Mouse (Mus musculus) c-Kit-negative CD71-positive TER-119-positive erythroid progenitor cells, embryonic 14.5 days (primary cell): ENCODE measurements around the gene Ptprg.

Experiments
- DNase-seq: peaks from one replicate; pipeline ENCODE4 v3.0.0-alpha.2; 2013; ENCODE audit warnings: low read depth, low spot score

Ptprg gene

GRCm38 (mm10) chr14:11818054-11818453, 264.7 kb downstream of the Ptprg start:
- DNase-seq: no peak

GRCm38 (mm10) chr14:11818721-11819120, 265.4 kb downstream of the Ptprg start:
- no peak for DNase-seq

DNA sequence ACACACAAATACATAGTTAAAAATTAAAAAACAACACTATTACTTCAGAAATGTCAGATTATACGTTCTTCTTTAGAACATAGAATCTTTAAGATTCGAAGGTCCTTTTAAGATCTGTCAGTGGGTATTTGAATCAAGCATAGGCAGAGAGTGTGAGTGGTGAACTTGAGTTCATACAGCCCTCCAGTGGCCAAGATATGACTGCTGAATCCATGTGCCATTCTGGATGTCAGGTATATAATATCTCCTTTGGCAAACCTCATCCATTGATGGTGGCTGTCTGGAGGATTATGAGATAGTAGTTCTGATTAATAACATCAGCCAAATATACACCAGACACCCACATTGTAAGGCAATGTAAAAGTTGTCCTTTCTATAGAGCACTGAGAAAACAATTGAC, 266.0 kb downstream of the Ptprg start:
- no peak for DNase-seq

DNA sequence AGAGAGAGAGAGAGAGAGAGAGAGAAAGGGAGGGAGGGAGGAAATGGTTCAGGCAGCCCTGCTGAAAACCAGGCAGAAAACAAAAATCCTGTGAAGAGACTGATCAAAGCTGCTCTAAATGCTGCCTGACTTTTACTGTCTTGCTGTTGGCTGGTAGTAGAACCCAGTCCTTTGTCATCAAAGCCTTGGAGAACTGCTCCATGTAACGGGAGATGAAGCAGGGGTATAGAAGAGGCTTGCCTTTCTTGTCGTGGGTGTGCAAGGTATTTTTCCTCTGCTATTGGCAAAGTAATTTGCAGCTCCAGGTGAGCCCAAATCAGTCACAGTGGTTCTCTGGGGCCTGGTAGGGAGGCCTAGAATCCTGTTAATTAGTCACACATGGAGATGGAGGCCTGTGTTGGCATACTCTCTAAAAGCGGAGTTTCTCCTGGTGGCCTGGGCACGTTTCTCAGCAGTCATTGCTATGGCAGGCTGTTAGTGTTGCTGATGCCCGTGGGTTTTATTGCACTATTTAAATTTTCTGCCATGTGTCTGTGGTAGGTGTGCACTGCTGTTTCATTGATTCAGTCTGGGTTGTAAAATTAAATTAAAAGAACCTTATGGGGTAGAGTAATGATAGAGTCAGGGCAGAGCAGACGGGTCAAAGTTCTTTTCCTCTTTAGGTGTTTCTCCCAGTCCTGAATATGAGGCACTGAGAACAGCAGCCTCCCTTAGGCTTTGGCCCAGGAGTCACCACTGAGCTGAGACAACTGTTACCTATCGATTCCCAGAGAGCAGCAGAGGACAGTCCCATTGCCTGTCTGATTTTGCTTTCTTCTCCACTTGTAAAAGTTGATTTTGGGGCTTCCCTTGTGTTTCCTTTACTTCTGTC, 269.7 kb downstream of the Ptprg start:
- no peak for DNase-seq

DNA sequence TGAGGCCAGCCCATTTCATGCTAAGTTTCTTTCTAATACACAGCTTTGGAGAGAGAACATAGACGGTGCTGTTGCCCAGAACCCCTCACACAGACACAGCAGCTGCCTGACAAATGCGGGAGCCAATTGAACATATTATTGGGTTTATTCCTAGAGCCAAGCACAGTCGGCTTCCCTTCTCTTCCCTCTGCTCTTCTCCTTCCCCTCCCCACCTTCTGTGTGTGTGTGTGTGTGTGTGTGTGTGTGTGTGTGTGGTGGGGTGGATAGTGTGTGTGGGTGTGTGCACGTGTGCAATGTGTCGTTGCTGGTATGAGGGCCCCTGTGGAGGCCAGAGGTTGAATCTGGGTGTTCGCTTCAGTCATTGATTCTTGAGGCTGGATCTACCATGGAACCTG, 270.4 kb downstream of the Ptprg start:
- no peak for DNase-seq

DNA sequence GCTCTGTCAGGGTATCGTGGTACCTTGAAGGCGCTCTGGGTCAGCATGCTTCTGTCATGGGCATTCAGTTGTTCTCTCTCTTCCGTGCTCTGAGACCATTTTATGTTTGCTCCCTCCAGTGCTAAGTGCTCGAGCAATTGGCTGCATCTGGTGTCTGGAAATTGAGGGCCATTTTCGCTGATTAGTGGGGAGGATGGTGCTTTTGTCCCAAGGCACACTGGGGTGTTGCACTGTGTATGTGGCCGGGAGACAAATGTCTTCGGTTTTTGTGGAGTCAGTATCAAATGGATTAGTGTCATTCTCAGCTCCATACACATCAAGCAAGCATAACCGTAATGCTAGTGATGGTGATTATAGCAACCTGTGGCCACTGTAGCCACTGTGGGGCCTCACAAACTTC, 271.6 kb downstream of the Ptprg start:
- DNase-seq: no peak

DNA sequence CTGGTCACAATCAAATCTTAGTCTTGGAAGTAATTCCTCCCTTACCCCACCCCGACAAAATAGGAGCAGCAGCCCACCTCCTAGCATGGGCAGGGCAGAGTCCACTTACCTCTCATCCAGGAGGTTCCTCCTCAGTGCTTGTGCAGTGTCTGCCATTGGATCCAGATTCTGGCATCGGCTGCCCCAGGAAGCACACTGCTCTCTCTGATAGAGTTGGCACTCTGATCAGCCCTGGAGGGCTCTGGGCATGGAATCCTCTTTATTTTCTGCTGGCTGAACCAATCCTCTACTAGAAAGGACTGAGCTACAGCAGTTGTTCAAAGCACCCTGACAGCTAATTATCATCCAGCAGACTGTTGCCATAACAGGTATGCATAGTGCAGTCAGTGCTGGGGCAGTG, 272.2 kb downstream of the Ptprg start:
- no peak for DNase-seq

DNA sequence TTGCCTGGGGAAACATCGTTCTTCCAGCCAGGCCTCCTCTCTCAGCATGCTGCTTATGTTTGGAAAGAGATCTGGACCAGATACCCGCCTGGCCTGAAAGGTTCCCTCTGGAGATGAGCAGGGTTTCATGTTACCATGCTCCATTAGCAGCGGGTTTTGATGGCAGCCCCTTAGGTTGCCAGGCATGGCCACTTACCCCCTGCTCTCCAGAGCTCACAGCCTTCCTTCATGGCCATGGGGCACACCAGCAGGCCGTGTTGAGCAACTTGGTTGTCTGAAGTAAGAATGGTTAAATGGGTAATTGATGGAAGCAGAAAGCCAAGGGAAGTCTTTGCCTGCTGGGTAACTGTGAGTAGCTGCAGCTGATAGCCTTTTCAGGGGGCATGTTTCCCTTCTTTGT, 274.8 kb downstream of the Ptprg start:
- no peak for DNase-seq

DNA sequence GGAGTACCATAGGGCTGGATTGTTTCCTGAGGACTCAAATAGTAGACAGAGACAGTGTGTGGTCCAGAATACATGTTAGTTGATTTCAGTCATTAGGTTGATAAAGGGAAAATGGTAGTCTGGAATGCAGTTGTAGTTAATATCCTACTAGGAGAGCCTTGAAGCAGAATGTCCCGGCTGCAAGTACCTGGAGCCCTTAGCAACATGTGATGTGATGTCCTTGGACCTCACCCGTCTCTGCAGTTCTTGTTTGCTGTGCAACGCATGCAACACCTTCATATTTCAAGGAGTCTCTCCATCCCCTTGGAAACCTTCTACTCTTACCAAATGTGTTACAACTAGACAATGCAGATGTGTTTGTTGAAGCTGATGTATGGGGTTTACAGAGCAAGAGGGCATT, 280.3 kb downstream of the Ptprg start:
- no peak for DNase-seq

GRCm38 (mm10) chr14:11835706-11836445, 282.5 kb downstream of the Ptprg start:
- DNase-seq: no peak

DNA sequence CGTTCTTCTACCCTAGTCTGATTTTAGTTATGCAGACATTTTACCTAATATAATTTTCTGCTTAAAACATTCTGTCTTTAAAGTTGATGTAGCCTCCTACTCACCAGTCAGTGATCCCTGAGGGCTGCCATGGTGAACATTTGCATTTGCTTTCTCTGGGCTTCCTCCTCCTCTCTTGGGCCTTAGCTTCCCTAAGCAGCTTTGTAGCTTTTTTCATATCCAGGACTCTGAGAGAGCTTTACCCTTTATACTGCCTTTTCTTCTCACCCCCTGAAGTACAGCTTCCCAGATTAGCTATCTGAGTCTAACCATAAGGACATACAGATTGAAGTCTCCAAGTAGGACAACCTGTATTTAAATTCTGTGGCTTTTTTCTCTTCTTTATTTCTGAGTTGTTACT, 284.4 kb downstream of the Ptprg start:
- no peak for DNase-seq

DNA sequence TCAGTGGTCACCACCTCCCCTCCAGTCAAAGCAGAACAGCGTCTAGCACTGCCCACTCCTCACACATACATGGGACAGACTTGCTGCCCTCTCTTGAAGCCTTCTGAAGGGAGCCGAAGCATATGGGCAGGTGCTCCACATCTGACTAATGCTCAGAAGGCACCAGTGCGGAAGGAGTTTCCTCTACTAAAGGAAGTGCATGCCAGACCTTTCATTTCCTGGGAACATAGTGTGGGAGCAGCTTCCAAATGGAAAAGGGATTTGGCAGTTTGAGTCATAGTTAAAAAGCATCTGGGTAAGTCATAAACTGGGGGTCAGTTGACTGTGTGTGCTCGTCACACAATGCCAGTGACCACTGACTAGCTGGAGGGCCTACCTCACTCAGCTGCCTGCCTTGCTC, 288.3 kb downstream of the Ptprg start:
- DNase-seq: no peak

DNA sequence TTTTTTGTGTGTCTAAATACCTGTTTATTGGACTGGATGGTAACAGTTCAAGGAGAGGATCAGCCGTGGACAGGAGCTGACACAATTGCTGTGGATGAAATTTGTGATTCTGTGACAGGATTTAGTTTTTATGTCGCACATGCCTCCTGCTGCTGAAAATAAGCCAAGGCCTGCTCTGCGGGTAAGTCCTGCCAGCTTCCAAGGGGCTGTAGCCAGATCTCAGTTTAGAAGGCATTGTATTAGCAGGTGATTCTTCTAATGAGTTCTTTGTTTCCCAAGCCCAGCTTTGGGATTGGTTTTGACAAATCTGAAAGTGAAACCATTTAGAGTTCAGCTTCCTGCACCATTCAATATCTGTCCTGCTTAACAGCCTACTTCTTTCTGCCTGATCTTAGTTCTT, 299.6 kb downstream of the Ptprg start:
- no peak for DNase-seq

- DNase-seq: no peak
Measured at GRCm38 (mm10) chr14:11855499-11855898, 302.2 kb downstream of the Ptprg start.

DNA sequence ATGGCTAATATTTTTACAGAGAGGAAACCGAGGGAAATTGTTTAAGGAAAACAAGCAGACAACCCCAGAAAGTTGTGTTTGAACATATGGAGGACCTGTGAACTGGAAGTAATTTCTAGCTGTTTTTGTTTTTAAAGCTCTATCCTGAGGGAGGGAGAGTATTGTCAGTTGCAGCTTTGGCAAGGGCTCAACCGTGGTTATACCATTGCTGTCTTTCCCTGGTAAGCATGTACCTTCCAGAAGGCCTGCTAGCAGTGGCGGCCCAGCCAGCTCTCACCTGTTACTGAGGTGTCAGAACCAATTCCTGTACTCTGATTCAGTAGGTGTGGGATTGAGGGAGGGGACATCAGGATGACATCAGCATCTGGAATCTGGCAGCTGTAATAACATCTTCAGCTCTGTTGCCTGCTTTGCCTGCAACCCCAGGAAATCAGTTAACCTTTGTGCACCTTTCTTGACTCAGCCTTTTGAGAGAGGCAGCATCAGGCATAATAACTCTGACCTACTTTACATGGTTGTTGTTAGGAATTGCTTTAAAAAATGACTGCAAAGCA, 304.7 kb downstream of the Ptprg start:
- no peak for DNase-seq

DNA sequence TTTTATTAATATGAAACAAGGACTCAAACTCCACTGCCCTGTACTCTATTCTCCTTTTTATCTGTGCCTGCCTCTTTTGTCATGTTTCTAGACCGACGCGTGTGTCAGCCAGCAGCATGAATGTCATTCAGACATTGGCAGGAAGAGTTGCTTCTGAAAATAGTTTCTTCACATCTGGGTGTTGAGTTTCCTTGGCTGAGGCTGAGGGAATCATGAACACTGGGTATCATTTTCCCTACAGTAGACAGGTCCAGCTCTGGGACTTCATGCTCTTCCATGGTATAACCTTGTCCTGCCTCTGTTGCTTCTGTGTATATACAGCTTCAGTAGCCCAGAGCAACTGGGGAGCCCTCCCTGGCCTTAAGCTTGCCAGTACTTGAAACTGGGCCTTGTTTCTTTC, 310.0 kb downstream of the Ptprg start:
- no peak for DNase-seq

DNA sequence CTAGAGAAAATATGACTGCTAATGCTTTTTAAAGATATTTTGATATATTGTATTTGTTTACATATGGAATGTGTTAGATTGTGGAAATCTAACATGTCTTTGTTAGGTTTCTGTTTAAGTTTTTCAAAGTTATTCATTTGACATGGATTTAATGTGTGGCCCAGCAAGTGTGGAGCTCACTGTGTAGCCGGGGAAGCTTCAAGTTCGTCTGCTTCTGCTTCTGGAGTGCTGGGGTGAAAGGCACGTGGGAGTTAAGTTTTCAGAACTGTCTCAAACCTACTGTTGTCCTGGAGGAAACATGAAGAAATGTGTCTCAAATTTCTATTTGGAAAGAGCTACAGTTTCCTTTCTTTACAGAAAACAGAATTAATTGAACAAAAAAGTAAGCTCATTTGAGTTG, 311.5 kb downstream of the Ptprg start:
- DNase-seq: no peak

- DNase-seq: no peak
Measured at GRCm38 (mm10) chr14:11865332-11865731, 312.0 kb downstream of the Ptprg start.

- no peak for DNase-seq
Measured at GRCm38 (mm10) chr14:11865872-11866271, 312.5 kb downstream of the Ptprg start.

DNA sequence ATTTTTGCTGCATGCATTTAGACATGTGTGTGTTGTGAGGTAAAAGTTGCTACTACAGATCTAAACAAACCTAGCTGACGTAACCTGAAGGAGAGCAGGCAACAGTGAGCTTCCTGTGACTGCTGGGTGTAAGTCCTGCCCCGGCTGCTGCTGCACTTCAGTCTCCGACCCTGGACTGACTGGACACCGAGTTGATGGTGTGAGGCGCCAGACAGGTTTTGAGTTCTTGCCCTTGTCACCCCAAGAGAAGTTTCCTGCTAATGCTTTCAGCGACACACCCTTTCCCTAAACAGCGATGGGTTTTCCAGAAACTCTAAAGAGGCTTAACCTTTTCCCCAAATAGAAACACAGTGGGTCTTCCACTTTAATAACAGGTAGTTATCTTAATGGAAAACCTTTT, 313.1 kb downstream of the Ptprg start:
- DNase-seq: no peak

GRCm38 (mm10) chr14:11868636-11869035, 315.3 kb downstream of the Ptprg start:
- no peak for DNase-seq

DNA sequence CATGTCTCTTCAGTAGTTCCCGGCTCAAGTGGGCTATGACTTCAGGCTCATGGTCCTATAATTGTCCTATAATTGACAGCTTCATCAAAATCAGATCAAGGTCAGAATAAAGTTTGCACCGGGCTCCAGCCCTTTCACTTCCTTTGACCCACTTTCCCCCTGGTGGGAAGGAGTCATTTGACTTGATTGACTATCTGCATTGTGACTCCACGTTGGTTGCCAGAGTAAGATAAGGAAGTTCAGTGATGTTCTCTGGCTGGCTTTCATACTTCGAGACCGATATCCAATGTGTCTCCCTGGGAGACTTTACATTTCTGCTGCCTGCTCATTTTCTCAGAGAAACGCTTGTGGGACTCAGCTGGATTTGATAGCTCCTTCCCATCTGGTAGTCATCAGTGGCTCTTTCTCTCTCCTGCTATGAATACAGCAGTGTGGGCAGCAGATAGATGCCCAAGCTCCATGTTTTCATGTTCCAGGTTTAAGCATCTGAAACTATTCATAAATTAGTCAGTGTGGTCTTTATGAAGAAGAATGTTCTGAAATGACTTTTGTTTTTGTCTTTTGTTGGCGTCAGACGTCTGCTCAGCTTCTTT, 318.5 kb downstream of the Ptprg start:
- DNase-seq: no peak
